Mouse (Mus musculus): ENCODE results near the gene Lrrc46. TPM values are rescaled to one million over a fixed set of nuclear protein-coding genes. Genes with fewer than 3 reads are reported as not detected.

Gene Lrrc46
- polyA plus RNA-seq, 1 experiment = not detected

- TF ChIP-seq CTCF (IDR thresholded peaks at IDR 0.05; ENCODE audit: control insufficient read depth, insufficient read depth, low read length) (no peak), POLR2A (IDR thresholded peaks at IDR 0.05; ENCODE audit: borderline replicate concordance, control insufficient read depth, low read depth, low read length) (no peak)
- Histone ChIP-seq H3K4me3 (replicated peaks; ENCODE audit: control insufficient read depth, low read depth, low read length) (no peak overlapping the region), H3K27ac (ENCODE audit: control insufficient read depth, insufficient read depth, low read depth, low read length, poor library complexity) (no peak overlapping the region), H3K4me1 (ENCODE audit: control insufficient read depth, insufficient read depth, low read length) (no peaks in the 10 kb centered on the region)
- 64% methylated on average over 8 of the region's 8 CpGs for WGBS
Measured at GRCm38 (mm10) chr11:97074235-97074634, 33.0 kb upstream of the Lrrc46 start.

- Histone ChIP-seq H3K4me1 (ENCODE audit: control insufficient read depth, insufficient read depth, low read length) (no peaks in the 10 kb centered on the region), H3K27ac (ENCODE audit: control insufficient read depth, insufficient read depth, low read depth, low read length, poor library complexity) (no peak overlapping the region), H3K4me3 (replicated peaks; ENCODE audit: control insufficient read depth, low read depth, low read length) (no peak overlapping the region)
- 28% methylated on average over 3 of the region's 3 CpGs for WGBS
- TF ChIP-seq POLR2A (IDR thresholded peaks at IDR 0.05; ENCODE audit: borderline replicate concordance, control insufficient read depth, low read depth, low read length) = no peak
- TF ChIP-seq CTCF (IDR thresholded peaks at IDR 0.05; ENCODE audit: control insufficient read depth, insufficient read depth, low read length) = peak; percentile 18; the same call in 1 of the 2 replicates
Measured at GRCm38 (mm10) chr11:97072533-97072932, 31.3 kb upstream of the Lrrc46 start.

DNA sequence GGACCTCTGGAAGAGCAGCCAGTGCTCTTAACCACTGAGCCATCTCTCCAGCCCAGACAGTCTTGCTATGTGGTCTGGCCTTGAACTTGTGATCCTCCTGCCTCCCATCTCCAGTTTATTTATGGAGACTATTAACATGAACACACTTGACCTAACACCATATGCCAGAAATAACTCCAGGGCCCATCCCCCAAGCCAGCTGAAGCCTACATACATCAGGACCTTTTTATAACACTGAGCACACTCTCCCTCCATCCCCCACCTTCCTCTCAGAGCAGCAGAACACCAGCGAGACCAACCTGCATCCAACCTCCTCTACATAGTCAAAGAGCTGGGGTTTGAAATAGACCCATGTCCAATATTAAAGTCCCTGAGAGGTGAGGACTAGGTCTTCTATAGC lies 29.9 kb upstream of the Lrrc46 start:
- TF ChIP-seq POLR2A (IDR thresholded peaks at IDR 0.05; ENCODE audit: borderline replicate concordance, control insufficient read depth, low read depth, low read length) = no peak
- no peak for TF ChIP-seq CTCF (IDR thresholded peaks at IDR 0.05; ENCODE audit: control insufficient read depth, insufficient read depth, low read length)
- Histone ChIP-seq H3K4me3 (replicated peaks; ENCODE audit: control insufficient read depth, low read depth, low read length) (no peak overlapping the region), H3K27ac (ENCODE audit: control insufficient read depth, insufficient read depth, low read depth, low read length, poor library complexity) (no peak overlapping the region), H3K4me1 (ENCODE audit: control insufficient read depth, insufficient read depth, low read length) (no peaks in the 10 kb centered on the region)
- WGBS = 56% methylated on average over 1 of the region's 1 CpGs

DNA sequence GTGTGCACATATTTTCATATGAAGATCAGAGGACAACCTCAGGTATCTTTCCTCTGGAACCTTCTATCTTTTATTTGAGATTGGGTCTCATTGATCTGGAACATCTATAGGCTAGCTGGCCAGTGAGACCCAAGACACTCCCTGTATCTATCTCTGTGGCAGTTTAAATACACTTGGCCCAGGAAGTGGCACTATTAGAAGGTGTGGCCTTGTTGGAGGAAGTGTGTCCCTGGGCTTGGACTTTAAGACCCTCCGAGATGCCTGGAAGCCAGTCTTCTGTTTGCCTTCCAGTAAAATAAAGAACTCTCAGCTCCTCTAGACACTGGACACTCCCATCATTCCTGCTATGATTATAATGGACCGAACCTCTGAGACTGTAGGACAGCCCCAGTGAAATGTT lies 28.6 kb upstream of the Lrrc46 start:
- TF ChIP-seq POLR2A (IDR thresholded peaks at IDR 0.05; ENCODE audit: borderline replicate concordance, control insufficient read depth, low read depth, low read length) = no peak
- no peak for TF ChIP-seq CTCF (IDR thresholded peaks at IDR 0.05; ENCODE audit: control insufficient read depth, insufficient read depth, low read length)
- Histone ChIP-seq H3K4me3 (replicated peaks; ENCODE audit: control insufficient read depth, low read depth, low read length) (no peak overlapping the region), H3K4me1 (ENCODE audit: control insufficient read depth, insufficient read depth, low read length) (no peaks in the 10 kb centered on the region), H3K27ac (ENCODE audit: control insufficient read depth, insufficient read depth, low read depth, low read length, poor library complexity) (no peak overlapping the region)
- WGBS = 71% methylated on average over 2 of the region's 2 CpGs

- Histone ChIP-seq H3K4me3 (replicated peaks; ENCODE audit: control insufficient read depth, low read depth, low read length) (no peak overlapping the region), H3K4me1 (ENCODE audit: control insufficient read depth, insufficient read depth, low read length) (no peaks in the 10 kb centered on the region), H3K27ac (ENCODE audit: control insufficient read depth, insufficient read depth, low read depth, low read length, poor library complexity) (no peak overlapping the region)
- TF ChIP-seq POLR2A (IDR thresholded peaks at IDR 0.05; ENCODE audit: borderline replicate concordance, control insufficient read depth, low read depth, low read length) (no peak), CTCF (IDR thresholded peaks at IDR 0.05; ENCODE audit: control insufficient read depth, insufficient read depth, low read length) (no peak)
- WGBS = 83% methylated on average over 1 of the region's 1 CpGs
Measured at GRCm38 (mm10) chr11:97069333-97069732, 28.1 kb upstream of the Lrrc46 start.

DNA sequence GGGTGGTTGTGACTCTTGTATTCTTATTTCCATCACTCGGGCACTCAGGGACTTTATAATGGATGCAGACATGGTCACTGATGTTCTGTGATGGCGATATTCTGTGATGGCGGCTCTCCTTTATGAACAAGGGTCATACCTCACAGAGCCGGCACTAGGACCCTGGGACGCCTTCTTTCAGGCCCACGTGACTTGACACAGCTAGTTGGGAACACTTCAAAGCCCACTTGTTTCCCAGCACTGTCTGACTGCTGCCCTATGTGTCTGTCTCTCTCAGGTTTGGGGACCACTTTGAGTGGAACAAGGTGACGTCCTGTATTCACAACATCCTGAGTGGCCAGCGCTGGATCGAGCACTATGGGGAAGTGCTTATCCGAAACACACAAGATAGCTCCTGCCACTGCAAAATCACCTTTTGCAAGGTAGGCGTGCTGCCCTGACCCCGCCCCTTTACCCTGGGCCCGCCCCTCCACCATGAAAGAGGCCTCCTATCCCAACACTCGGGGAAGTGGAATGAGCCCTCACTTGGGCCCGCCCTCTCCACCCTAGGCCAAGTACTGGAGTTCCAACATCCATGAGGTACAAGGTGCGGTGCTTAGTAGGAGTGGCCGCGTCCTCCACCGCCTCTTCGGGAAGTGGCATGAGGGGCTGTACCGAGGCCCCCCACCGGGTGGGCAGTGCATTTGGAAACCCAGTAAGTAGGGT lies 25.6 kb upstream of the Lrrc46 start:
- H3K4me1 ChIP-seq (ENCODE audit: control insufficient read depth, insufficient read depth, low read length) = no peaks in the 10 kb centered on the region
- TF ChIP-seq CTCF (IDR thresholded peaks at IDR 0.05; ENCODE audit: control insufficient read depth, insufficient read depth, low read length) (no peak), POLR2A (IDR thresholded peaks at IDR 0.05; ENCODE audit: borderline replicate concordance, control insufficient read depth, low read depth, low read length) (no peak)
- WGBS = 86% methylated on average over 22 of the region's 22 CpGs
- H3K27ac ChIP-seq (ENCODE audit: control insufficient read depth, insufficient read depth, low read depth, low read length, poor library complexity) = no peak overlapping the region
- H3K4me3 ChIP-seq (replicated peaks; ENCODE audit: control insufficient read depth, low read depth, low read length) = no peak overlapping the region

DNA sequence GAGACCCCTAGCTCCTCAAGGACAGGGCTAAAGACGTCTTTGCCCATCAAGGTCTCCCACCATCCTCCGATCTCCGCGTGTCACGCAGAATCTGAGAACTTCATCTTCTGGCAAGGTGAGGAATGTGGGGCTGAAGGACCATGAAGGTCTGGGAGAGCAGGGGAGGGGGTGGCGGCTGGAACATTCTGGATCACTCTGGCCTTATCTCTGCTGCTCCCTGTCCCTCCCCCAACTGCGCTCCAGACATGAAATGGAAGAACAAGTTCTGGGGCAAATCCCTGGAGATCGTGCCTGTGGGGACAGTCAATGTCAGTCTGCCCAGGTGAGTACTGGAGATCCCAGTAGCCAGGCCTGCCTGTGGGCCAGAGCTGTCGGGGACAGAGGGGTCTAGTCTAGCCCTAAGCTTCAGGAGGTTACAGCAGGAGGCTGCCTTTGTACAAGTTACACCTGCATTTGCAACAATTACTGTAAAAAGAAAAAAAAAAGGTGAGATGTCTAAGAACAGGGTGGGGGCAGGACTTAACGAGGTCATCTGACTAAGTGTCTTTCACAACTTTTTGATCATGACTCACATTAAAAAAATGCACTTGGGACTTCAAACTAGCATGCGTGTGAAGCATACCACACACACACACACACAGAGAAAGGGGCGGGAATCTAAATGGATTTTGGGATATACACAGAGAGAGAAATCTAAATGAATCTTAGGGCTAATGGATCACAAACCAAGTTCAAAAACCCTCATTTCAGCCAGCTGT lies 24.5 kb upstream of the Lrrc46 start:
- Histone ChIP-seq H3K27ac (ENCODE audit: control insufficient read depth, insufficient read depth, low read depth, low read length, poor library complexity) (no peak overlapping the region), H3K4me1 (ENCODE audit: control insufficient read depth, insufficient read depth, low read length) (no peaks in the 10 kb centered on the region), H3K4me3 (replicated peaks; ENCODE audit: control insufficient read depth, low read depth, low read length) (no peak overlapping the region)
- TF ChIP-seq CTCF (IDR thresholded peaks at IDR 0.05; ENCODE audit: control insufficient read depth, insufficient read depth, low read length) (no peak), POLR2A (IDR thresholded peaks at IDR 0.05; ENCODE audit: borderline replicate concordance, control insufficient read depth, low read depth, low read length) (no peak)
- WGBS = 85% methylated on average over 12 of the region's 12 CpGs

DNA sequence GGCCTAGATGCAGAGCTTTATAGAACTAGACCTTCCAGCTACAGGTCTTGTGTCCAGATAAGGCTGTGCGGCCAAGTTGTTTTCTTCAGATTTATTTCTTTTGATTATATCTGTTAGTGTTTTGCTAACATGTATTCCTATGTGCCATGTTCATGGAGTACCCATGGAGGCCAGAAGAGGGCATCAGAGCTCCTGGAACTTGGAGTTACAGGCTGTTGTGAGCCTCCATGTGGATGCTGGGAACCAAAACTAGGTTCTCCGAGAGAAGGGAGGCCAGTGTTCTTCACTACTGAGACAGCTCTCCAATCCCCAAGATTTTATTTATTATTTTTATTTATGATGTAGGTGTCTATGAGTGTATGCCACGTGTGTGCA lies 22.7 kb upstream of the Lrrc46 start:
- Histone ChIP-seq H3K4me3 (replicated peaks; ENCODE audit: control insufficient read depth, low read depth, low read length) (no peak overlapping the region), H3K27ac (ENCODE audit: control insufficient read depth, insufficient read depth, low read depth, low read length, poor library complexity) (no peak overlapping the region), H3K4me1 (ENCODE audit: control insufficient read depth, insufficient read depth, low read length) (no peaks in the 10 kb centered on the region)
- 87% methylated on average over 3 of the region's 3 CpGs for WGBS
- TF ChIP-seq POLR2A (IDR thresholded peaks at IDR 0.05; ENCODE audit: borderline replicate concordance, control insufficient read depth, low read depth, low read length) = no peak
- TF ChIP-seq CTCF (IDR thresholded peaks at IDR 0.05; ENCODE audit: control insufficient read depth, insufficient read depth, low read length) = 0 out of 2 replicates have a peak, but pooled peaks have one; percentile 11
